Mouse (Mus musculus) forebrain, embryonic 10.5 days (tissue): ENCODE results near the gene Tmem54. TPM values are rescaled to one million over a fixed set of nuclear protein-coding genes. Genes with fewer than 3 reads are reported as not detected.

Experiments
- DNase-seq: peaks from one replicate; pipeline ENCODE4 v3.0.0-alpha.2; 2017; ENCODE audit warnings: low spot score; ENCODE audit errors: extremely low spot score
- H3K27ac ChIP-seq: fragments of 300-500 bp; sonication (generic); 2 replicates; pipeline ENCODE4 v1.5.1; 2016; ENCODE audit warnings: mild to moderate bottlenecking
- H3K27me3 ChIP-seq: fragments of 300-500 bp; sonication (generic); 2 replicates; pipeline ENCODE4 v1.6.1; 2016; ENCODE audit warnings: mild to moderate bottlenecking; ENCODE audit not compliant: poor library complexity, severe bottlenecking
- H3K36me3 ChIP-seq: fragments of 300-500 bp; sonication (generic); replicated peaks from 2 replicates; pipeline ENCODE4 v1.6.1; 2016; ENCODE audit warnings: mild to moderate bottlenecking, moderate library complexity
- H3K4me1 ChIP-seq: fragments of 300-500 bp; sonication (generic); 2 replicates; pipeline ENCODE4 v1.6.1; 2016
- H3K4me3 ChIP-seq: fragments of 300-500 bp; sonication (generic); 2 replicates; pipeline ENCODE4 v1.5.1; 2016; ENCODE audit warnings: mild to moderate bottlenecking, moderate library complexity
- H3K9me3 ChIP-seq: fragments of 300-500 bp; sonication (generic); 2 replicates; pipeline ENCODE4 v1.6.1; 2016; ENCODE audit warnings: mild to moderate bottlenecking, moderate library complexity
- WGBS: fragments of 180-500 bp; shearing (Covaris S2); methylation state at CpG from one replicate; pipeline ENCODE4 v1.1.7; 2016; 5-methylcytosine and 5-hydroxymethylcytosine counted together
- polyA plus RNA-seq: library from polyadenylated mRNA; unstranded; fragments of >200 nt; fragmentation: Nextera tagmentation; extraction: Ambion mirVana; gene quantifications from 2 replicates; pipeline ENCODE4 v1.2.1, GENCODE M21; 2016

Gene Tmem54
- polyA plus RNA-seq, 1 experiment from 2014 or later = 4.6 TPM

DNA sequence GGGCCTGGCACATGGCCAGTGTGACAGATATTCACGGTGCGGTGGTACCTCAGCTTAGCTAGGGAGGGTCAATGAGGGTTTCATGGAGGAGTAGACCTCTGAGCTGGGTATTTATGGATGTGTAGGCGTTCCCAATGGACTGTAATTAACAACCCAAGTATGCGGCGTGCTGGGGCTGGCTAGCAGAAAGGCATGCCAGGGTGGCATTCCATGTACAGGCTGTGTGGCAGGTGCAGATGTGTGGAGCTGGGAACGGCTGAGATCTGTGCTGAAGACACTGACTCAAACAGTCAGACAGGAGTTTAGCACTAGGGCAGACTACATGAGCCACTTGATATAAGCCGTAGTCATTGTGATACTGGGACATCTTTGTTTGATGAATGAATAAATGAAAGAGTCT is 3.3 kb downstream of the Tmem54 start:
- Histone ChIP-seq H3K27ac (no peak overlapping the region), H3K9me3 (no peaks in the 10 kb centered on the region), H3K4me3 (no peak overlapping the region), H3K4me1 (peaks cover 40% of the 10 kb centered on the region), H3K36me3 (no peaks in the 10 kb centered on the region), H3K27me3 (peaks cover 68% of the 10 kb centered on the region)
- 92% methylated on average over 7 of the region's 7 CpGs for WGBS
- DNase-seq = no peak

DNA sequence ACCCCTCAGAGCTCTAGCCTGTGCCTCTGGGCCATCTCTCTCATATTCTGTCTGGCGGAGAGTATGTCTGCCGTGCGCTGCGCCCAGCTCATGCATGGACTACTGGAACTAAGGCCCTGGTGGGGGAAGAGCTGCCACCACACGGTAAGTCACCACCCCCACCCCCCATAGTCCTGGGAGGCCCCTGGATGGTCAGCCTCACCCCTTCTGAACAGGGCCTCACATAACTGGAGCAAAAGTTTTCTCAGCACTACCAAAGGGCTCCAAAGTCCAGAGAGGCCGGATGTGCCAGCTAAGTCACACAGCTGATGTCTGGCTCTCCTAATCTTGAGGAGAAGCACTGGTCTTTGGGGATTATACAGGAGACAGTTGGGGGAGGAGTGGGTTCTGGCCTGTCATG is 5.5 kb downstream of the Tmem54 start:
- no peaks in the 10 kb centered on the region for H3K36me3 ChIP-seq
- peaks cover 68% of the 10 kb centered on the region for H3K27me3 ChIP-seq
- H3K9me3 ChIP-seq = no peaks in the 10 kb centered on the region
- H3K27ac ChIP-seq = no peak overlapping the region
- DNase-seq = no peak
- peaks cover 45% of the 10 kb centered on the region for H3K4me1 ChIP-seq
- WGBS = 91% methylated on average over 6 of the region's 6 CpGs
- no peak overlapping the region for H3K4me3 ChIP-seq

DNA sequence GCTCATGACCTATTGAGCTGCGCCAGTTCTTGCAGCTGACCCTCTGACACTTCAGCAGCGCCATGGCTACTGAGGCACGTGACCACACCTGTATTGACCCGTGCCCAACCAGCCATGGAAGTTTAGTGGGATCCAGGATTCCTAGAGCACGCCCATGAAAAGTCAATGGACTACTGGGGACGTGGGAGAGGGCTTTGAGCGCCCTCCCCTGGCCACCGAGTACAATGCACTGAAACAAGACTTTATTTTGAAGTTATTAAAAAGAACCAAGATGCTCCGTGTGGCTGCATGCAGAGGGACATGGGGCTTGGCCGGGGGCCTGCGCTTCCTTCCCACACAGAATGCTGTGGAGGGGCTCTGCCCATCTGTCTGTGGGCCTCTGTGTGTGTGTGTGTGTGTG is 6.0 kb downstream of the Tmem54 start:
- DNase-seq = no peak
- Histone ChIP-seq H3K4me1 (peaks cover 42% of the 10 kb centered on the region), H3K27ac (no peak overlapping the region), H3K27me3 (peaks cover 67% of the 10 kb centered on the region), H3K36me3 (no peaks in the 10 kb centered on the region), H3K9me3 (no peaks in the 10 kb centered on the region), H3K4me3 (no peak overlapping the region)
- 64% methylated on average over 11 of the region's 11 CpGs for WGBS

DNA sequence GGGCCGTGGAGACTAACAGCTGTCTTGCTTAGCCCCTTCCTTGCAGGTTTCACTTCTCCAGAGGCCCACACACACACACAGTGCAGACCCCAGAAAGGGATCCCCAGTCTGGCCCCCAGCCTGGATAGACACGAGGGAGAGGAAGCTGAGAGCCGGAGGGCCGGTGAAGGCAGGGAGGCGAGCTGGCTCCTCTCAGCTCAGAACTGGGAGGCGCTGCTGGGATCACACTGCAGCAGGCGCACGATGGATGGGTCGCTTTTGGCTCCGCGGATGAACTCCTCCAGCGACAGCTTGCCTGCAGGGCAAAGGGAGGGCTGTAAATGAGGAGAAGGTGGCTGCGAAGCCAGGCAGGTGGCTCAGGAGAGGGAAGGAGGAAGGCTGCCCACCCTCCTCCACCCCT is 6.9 kb downstream of the Tmem54 start:
- Histone ChIP-seq H3K36me3 (no peaks in the 10 kb centered on the region), H3K27ac (0 out of 2 replicates have a peak overlapping the region, but pooled peaks have one; percentile 60), H3K4me3 (no peak overlapping the region), H3K27me3 (peaks cover 64% of the 10 kb centered on the region), H3K9me3 (no peaks in the 10 kb centered on the region), H3K4me1 (peaks cover 38% of the 10 kb centered on the region)
- WGBS = 79% methylated on average over 13 of the region's 13 CpGs
- DNase-seq = no peak

DNA sequence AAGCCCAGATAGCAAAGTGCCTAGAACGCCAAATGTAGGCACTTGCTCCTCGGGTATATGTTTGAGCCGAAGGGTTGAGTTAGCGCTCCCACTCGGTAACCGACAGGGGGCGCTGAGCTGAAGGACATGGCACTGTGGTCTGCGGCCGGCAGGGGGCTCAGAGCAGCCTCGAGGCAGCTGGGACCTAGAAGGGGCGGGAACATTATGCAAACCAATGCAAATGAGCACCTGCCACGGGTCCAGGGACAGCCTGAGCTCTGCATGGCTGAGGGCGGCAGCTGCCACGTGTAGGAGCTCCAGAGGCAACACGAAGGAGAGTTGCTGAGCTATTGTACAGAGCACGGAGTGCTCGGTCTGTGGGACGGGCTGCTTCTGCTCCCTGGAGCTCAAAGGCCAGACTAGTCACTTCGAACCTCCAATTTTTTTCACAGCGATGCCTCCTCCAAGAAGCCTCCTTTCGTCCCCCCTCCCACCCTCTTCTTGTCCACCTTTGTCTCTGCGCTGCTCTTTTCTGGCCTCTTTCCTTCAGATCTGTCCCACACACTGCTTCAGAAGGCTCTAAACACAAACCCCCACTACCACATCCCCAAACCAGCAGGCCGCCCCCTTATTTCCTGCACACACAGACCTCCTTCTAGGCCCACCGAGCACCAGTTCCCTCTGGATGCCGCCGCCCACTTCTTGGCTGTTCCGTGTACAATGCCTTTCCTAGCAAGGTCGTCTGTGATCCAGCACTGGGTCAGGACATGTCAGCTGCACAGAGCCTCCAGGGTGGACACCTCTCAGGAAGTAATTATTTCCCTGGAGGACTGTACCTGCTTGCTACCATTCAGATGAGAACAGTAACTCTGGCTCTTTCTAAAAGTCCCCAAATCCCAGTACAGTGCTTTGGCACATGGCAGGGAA is 8.0 kb downstream of the Tmem54 start:
- Histone ChIP-seq H3K27ac (peak overlapping the region; percentile 74; the same call in 1 of the 2 replicates), H3K9me3 (no peaks in the 10 kb centered on the region)
- WGBS = 35% methylated on average over 28 of the region's 28 CpGs

DNA sequence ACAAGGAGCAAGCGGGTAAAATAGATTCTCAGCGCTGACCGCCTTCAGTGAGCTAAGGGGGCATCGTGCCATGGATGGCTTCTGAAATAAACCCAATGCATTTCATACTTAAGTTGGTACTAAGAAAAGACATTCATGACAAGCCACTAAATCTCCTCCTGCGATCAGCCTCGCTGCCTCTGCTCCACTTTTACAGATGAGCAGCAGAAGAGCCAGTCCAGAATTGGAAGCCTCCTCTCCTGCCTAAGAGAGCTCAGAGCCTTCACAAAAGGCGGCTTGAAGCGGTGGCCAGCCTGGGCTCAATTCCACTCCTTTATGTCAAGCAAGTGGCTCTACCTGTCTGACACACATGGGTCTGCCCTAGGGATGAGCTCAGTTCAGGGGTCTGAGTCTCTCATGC is 11.4 kb downstream of the Tmem54 start:
- Histone ChIP-seq H3K27me3 (peaks cover 87% of the 10 kb centered on the region), H3K4me1 (peaks cover 48% of the 10 kb centered on the region), H3K27ac (no peak overlapping the region), H3K9me3 (no peaks in the 10 kb centered on the region), H3K36me3 (no peaks in the 10 kb centered on the region), H3K4me3 (no peak overlapping the region)
- no peak for DNase-seq
- WGBS = 94% methylated on average over 8 of the region's 8 CpGs

More for the DNA sequence above, 8.0 kb downstream of the Tmem54 start:
- peaks cover 38% of the 10 kb centered on the region for H3K4me1 ChIP-seq
- H3K36me3 ChIP-seq = no peaks in the 10 kb centered on the region
- peaks cover 57% of the 10 kb centered on the region for H3K27me3 ChIP-seq
- H3K4me3 ChIP-seq = peak overlapping the region; percentile 18; the same call in 1 of the 2 replicates
- peak; percentile 85 for DNase-seq

DNA sequence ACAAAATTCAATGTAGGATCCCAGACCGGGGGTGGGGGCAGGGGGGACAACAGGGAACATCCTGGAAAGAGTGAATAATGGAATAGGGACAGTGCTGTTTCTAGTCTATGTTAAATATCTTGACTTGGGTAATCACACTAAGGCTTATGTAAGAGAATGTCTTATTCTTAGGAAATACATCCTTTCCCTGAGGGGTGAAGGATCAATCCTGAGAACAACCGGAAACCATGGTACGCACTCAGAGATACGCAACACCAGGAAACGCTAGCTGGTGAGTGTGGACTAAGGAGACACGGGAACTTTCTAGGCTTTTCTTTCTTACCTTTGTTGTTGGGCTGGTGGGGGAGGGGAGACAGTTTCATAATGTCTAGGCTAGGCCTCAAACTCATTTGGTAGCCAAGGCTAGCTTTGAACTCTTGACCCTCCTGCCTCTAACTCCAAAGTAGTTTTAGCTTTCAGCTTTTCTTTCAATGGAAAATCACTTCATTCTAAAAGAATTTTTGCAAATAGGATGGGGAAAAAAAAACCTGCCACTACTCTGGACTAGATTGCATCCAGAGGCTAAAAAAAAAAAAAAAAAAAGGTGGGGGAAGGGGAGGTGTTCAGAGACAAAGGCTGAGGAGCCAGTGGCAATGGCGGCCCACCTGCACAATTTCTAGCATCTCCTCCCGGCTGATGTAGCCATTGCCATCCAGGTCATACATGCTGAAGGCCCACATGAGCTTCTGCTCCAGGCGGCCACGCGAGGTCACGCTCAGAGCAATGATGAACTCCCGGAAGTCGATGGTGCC is 12.6 kb downstream of the Tmem54 start:
- Histone ChIP-seq H3K4me3 (no peak overlapping the region), H3K4me1 (peaks cover 39% of the 10 kb centered on the region), H3K27me3 (peaks cover 90% of the 10 kb centered on the region), H3K27ac (no peak overlapping the region), H3K9me3 (no peaks in the 10 kb centered on the region), H3K36me3 (no peaks in the 10 kb centered on the region)
- 90% methylated on average over 14 of the region's 14 CpGs for WGBS
- no peak for DNase-seq

DNA sequence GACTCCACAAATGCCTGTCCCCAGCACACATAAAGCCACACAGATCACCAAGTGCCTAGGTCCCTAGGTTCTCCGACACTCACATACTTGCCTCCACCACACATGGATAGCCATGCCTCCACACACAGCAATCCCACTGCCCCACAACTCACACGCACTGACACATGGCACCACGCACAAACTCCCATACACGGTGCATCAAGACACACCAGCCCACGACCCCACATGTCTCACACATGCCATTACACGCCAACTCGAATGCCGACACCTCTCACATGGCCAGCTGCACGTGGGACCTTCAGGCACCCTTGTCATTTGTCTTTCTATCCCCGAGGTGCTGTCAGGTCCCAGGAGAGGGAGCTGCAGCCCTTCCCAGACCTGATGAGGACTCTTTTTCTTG is 14.4 kb downstream of the Tmem54 start:
- 79% methylated on average over 10 of the region's 10 CpGs for WGBS
- peaks cover 33% of the 10 kb centered on the region for H3K4me1 ChIP-seq
- no peaks in the 10 kb centered on the region for H3K9me3 ChIP-seq
- H3K27ac ChIP-seq = no peak overlapping the region
- peaks cover 90% of the 10 kb centered on the region for H3K27me3 ChIP-seq
- H3K4me3 ChIP-seq = no peak overlapping the region
- no peak for DNase-seq
- H3K36me3 ChIP-seq = no peaks in the 10 kb centered on the region

DNA sequence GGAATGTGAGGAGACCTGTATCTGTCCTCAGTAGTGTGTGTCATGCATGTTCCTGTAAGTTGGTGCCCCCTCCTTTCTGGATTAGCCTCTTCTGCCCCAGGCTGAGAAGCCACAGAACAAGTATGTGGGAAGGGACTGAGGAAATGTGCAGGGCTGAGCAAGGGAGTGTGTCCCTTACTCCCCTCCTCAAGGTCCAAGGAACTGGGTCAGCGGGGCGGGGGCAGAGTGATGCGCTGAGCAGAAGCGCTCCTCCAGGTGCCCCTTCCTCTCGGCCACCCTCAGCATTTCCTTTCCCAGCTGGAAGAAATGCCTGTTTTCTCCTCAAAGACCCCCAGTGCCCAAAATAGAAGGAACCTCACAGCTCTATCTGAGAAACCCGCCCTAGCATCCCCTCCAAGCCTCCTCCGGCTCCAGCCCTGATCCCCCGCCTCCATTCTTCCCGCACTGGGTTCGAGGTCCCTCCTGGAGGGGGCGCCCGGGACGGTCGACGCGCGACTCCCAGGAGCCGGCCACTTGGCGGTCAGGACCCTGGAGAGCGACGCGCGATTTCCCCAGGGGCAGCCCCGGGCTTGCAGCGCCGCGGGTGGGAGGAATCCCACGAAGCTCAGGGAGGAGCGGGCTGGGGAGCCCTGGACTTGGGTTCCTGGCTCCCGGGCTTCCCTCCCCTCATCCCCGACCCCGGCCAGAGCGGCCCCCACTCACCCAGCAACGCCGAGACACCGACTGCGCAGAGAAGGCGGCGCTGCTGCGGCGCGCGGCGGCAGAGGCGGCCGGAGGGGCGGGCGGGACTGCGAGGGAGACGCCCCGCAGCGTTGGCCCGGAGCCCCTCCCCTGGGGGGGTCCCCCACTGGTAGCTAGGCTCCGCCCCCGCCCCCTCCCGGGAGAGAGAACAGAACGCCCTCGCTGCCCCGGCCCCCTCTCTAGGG is 15.4 kb downstream of the Tmem54 start:
- peak overlapping the region; percentile 54 for H3K4me3 ChIP-seq
- no peaks in the 10 kb centered on the region for H3K36me3 ChIP-seq
- WGBS = under 1% methylated on average over 43 of the region's 59 CpGs
- DNase-seq = peak; percentile 63
- H3K4me1 ChIP-seq = peaks cover 34% of the 10 kb centered on the region
- peaks cover 90% of the 10 kb centered on the region for H3K27me3 ChIP-seq
- no peak overlapping the region for H3K27ac ChIP-seq
- H3K9me3 ChIP-seq = no peaks in the 10 kb centered on the region

DNA sequence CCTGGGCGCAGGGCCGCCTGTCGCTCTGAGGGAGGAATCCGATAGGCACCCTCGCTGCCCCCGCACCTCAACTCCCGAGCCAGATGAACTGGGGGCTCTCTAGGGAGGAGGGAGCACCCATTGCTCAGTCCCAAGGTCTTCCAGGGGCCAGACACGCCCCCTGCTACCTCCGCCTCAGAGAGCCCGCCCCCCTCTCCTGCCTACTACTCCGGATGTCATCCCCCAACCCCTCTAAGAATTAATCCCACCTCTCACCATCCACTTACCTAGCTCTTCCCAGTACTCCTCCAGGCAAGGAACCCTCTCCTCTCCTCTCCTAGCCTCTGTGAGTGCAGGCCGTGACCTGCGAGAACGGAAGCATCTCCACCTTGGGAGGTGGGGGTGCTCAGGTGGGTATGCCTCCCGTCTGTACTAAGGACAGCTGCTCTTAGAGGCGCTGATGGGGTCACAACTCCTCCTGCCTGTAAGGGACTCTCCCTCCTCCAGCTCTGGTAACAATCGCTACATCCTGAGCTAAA is 16.3 kb downstream of the Tmem54 start, which contains the start of gene Hpca:
Gene Hpca (minus strand): TSS at position 468 of the 518 bp plus-strand sequence.
- Histone ChIP-seq H3K36me3 (no peaks in the 10 kb centered on the region), H3K27me3 (peaks cover 93% of the 10 kb centered on the region), H3K4me1 (peaks cover 36% of the 10 kb centered on the region), H3K4me3 (peak within 1 kb of the TSS; percentile 54), H3K27ac (no peak within 1 kb of the TSS), H3K9me3 (no peaks in the 10 kb centered on the region)
- 2% methylated on average over 17 of the region's 17 CpGs for WGBS
- DNase-seq = no peak

DNA sequence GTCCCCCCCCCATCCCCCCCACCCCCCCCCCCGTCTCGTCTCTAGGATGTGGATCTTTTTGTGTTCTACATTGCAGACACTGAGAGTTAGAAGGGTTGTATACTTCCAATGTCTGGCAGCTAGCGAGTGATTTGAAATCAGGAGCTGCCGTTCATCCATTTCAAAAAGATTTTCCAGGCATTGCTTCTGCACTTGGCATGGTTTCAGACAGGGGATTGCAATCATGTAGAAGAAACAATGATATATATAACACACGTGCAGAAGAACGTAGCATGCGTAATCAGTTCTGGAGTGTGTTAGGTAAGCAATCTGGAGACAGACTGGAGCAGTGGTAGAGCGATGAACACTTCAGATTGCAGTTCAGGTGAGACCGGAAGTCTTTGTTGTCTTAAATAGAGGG is 16.8 kb downstream of the Tmem54 start:
- Histone ChIP-seq H3K27ac (no peak overlapping the region), H3K27me3 (peaks cover 93% of the 10 kb centered on the region), H3K4me3 (no peak overlapping the region), H3K9me3 (no peaks in the 10 kb centered on the region), H3K36me3 (no peaks in the 10 kb centered on the region), H3K4me1 (peaks cover 36% of the 10 kb centered on the region)
- WGBS = 45% methylated on average over 9 of the region's 9 CpGs
- no peak for DNase-seq

DNA sequence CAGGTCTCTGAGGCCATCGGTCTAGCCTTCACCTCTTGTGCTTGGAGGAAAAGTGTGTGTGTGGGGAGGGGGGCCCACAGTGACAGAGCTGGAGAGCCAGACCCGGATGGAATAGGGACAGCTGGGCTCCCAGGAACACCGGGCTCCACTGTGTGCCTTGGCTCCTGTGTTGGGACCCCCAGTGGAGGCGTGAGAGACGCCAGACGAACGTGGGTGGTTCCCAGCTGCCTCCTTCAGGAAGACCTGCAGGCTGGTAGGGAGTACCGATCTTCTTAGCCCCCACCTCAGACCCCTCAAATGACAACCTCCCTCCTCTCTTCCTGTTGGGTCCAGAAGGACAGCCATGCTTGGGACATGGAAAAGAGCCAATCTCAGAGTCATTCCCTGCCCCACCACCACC is 17.4 kb downstream of the Tmem54 start:
- peaks cover 95% of the 10 kb centered on the region for H3K27me3 ChIP-seq
- H3K4me1 ChIP-seq = peaks cover 36% of the 10 kb centered on the region
- H3K36me3 ChIP-seq = no peaks in the 10 kb centered on the region
- no peak overlapping the region for H3K27ac ChIP-seq
- no peak for DNase-seq
- no peak overlapping the region for H3K4me3 ChIP-seq
- no peaks in the 10 kb centered on the region for H3K9me3 ChIP-seq
- 45% methylated on average over 8 of the region's 8 CpGs for WGBS
